Mouse (Mus musculus) ES-E14 (cell line): ENCODE measurements around the gene Dnmt3a. TPM values are rescaled to one million over a fixed set of nuclear protein-coding genes. Genes with fewer than 3 reads are reported as not detected.

Source experiments
- DNase-seq: peaks from one replicate; pipeline ENCODE4 v3.0.0-alpha.2; 2013; ENCODE audit warnings: low read depth, low spot score
- H3K27ac ChIP-seq: 2 replicates; pipeline ENCODE4 v1.5.1; 2012; ENCODE audit warnings: low read depth, mild to moderate bottlenecking, low read length, moderate library complexity, mixed read lengths; ENCODE audit not compliant: poor library complexity, insufficient read depth, severe bottlenecking
- H3K36me3 ChIP-seq: 2 replicates; pipeline ENCODE4 v1.6.1; 2012; ENCODE audit warnings: mild to moderate bottlenecking, low read length, moderate library complexity, mixed read lengths; ENCODE audit not compliant: control insufficient read depth, poor library complexity, insufficient read depth, severe bottlenecking
- H3K4me1 ChIP-seq, 2 experiments: fragments of 150-350 bp in 1 of 2; sonication (generic) in 1 of 2; 2 replicates each; pipeline ENCODE4 v1.6.1; 2012; ENCODE audit warnings: low read length in 2 of 2, mild to moderate bottlenecking in 1 of 2, mixed read lengths in 1 of 2; ENCODE audit not compliant: control insufficient read depth in 2 of 2, insufficient read depth in 2 of 2, poor library complexity in 1 of 2
- H3K4me3 ChIP-seq, 2 experiments: fragments of 150-350 bp in 1 of 2; sonication (generic) in 1 of 2; 2 replicates each; pipeline ENCODE4 v1.5.1; 2012; ENCODE audit warnings: low read length in 2 of 2, low read depth in 1 of 2, mild to moderate bottlenecking in 1 of 2, mixed read lengths in 1 of 2; ENCODE audit not compliant: insufficient read depth in 1 of 2, poor library complexity in 1 of 2, severe bottlenecking in 1 of 2
- H3K9ac ChIP-seq: 2 replicates; pipeline ENCODE4 v1.6.1; 2012; ENCODE audit warnings: low read depth, mild to moderate bottlenecking, low read length, mixed read lengths; ENCODE audit not compliant: poor library complexity, insufficient read depth, severe bottlenecking
- H3K9me3 ChIP-seq: fragments of 150-350 bp; sonication (generic); 2 replicates; pipeline ENCODE4 v1.6.1; 2012; ENCODE audit warnings: low read depth, mild to moderate bottlenecking, low read length; ENCODE audit not compliant: control insufficient read depth, insufficient read depth
- CHD2 ChIP-seq: IDR thresholded peaks from 2 replicates; pipeline ENCODE4 v1.6.1; 2014; ENCODE audit warnings: mild to moderate bottlenecking, low read depth, low read length, inconsistent platforms
- HCFC1 ChIP-seq: IDR thresholded peaks from 2 replicates; pipeline ENCODE4 v1.6.1; 2012; ENCODE audit warnings: low read length, inconsistent platforms, borderline replicate concordance; ENCODE audit not compliant: insufficient read depth
- MAFK ChIP-seq: IDR thresholded peaks from 2 replicates; pipeline ENCODE4 v1.6.1; 2014; ENCODE audit warnings: mild to moderate bottlenecking, low read depth, low read length, inconsistent platforms; ENCODE audit not compliant: insufficient read depth
- ZC3H11A ChIP-seq: IDR thresholded peaks from 2 replicates; pipeline ENCODE4 v1.6.1; 2012; ENCODE audit warnings: low read depth, mild to moderate bottlenecking, inconsistent platforms, low read length, borderline replicate concordance
- ZNF384 ChIP-seq: IDR thresholded peaks from 2 replicates; pipeline ENCODE4 v1.6.1; 2012; ENCODE audit warnings: low read depth, low read length, inconsistent platforms
- in situ Hi-C, 2 experiments: fragments of 600-800 bp; cut with MboI; formaldehyde crosslinking; loops; one replicate each; pipeline ENCODE4 v1.15.1; 2025; ENCODE audit warnings: low sequenced_read_pairs in 2 of 2, inconsistent platforms in 1 of 2; ENCODE audit not compliant: unreplicated experiment in 2 of 2
- total RNA-seq: library from RNA; depleted of rRNA; stranded (reverse); fragments of 300-350 nt; gene quantifications from 2 replicates; pipeline ENCODE4 v1.2.3, GENCODE M21; 2012

Gene Dnmt3a
- total RNA-seq, 1 experiment = 77.0 TPM

DNA sequence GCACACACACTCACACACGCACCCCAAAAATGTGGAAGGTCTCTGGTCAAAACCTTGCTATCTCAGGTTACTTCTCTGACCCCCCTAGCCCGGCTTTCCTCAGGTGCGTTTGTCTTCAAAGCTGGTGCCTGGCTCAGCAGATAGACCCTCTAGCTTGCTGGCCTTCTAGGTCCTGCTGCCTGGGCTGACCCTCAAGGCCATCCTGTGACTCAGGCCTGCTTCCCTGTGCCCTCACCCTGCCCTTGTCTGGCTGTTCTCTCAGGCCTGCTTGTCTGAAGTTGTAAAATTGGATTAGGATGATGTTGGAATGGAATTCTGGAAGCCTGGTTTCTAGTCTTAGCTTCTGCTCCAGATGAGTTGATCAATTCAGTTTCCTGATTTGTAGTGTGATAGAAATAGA is 75.7 kb downstream of the Dnmt3a start:
- TF ChIP-seq MAFK (no peak), ZC3H11A (no peak)
- DNase-seq = no peak
- Histone ChIP-seq H3K4me1 (peaks cover 12 to 47% of the 10 kb centered on the region in 2 experiments), H3K36me3 (no peaks in the 10 kb centered on the region), H3K9ac (no peak overlapping the region), H3K27ac (no peak overlapping the region), H3K4me3 (no peak overlapping the region), H3K9me3 (no peaks in the 10 kb centered on the region)
- in situ Hi-C loops = no loop called here

DNA sequence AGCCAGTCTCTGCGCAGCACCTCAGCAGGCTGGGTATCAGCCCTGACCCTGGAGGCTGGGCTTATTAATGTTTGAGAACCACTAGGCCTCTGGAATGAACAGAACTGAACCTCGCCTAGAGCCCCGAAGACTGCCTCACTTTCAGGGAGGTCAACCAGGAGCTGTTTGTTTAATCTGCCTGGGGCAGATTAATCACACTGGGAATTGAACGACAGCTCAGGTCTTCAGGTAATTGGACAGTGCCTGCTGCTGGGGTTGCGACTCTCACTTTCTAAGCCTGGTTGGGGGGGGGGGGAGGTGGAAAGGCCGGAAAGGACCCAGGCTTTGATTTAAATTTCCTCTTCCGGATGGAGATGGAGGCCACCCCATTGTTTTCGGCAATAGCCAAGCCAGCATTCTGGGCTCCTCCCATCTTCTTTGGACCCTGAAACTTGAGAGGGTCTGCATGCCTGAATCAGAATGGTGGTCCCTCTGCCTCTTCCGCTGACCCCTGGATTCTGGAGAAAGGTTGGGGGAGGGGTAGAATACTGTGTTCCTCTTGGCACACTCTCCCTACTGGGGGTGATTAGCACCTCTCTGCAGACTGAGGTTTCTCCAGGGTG is 79.2 kb downstream of the Dnmt3a start:
- peak overlapping the region; percentile 48; the same call in 1 of the 2 replicates for H3K9ac ChIP-seq
- H3K9me3 ChIP-seq = no peaks in the 10 kb centered on the region
- in situ Hi-C loops = no loop called here
- peak overlapping the region in 1 of 2 experiments; percentile 14; a peak in 1 of 4 replicates for H3K4me3 ChIP-seq
- H3K36me3 ChIP-seq = no peaks in the 10 kb centered on the region
- TF ChIP-seq ZC3H11A (no peak), MAFK (no peak), CHD2 (no peak), HCFC1 (no peak), ZNF384 (no peak)
- H3K27ac ChIP-seq = peak overlapping the region; percentile 66; the same call in 1 of the 2 replicates
- DNase-seq = no peak
- peaks cover 13 to 63% of the 10 kb centered on the region in 2 experiments for H3K4me1 ChIP-seq

DNA sequence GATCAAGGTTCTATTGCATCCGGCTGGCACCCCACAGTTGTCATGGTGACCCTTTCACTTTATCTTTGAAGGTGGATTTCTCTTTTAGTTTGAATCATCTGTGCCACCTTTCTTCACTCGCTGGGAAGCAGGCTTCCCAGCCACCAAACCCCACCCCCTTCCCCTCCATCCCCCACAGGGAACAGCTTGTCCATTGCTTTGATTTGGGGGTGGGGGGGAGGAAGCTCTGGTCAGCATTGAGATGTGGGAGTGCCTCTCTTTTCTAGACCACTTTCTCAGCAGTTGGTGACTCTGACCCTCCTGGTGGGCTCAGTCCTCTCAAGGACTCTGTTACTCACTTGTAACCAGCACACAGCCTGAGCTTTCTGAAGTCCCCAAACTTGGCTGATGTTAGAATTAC is 80.8 kb downstream of the Dnmt3a start:
- Histone ChIP-seq H3K36me3 (no peaks in the 10 kb centered on the region), H3K9ac (peak overlapping the region; percentile 8; the same call in 1 of the 2 replicates), H3K27ac (peak overlapping the region; percentile 66), H3K4me3 (peak overlapping the region in 1 of 2 experiments; percentile 19; a peak in 1 of 4 replicates), H3K4me1 (peaks cover 17 to 58% of the 10 kb centered on the region in 2 experiments), H3K9me3 (no peaks in the 10 kb centered on the region)
- TF ChIP-seq ZC3H11A = no peak
- TF ChIP-seq ZNF384 = no peak
- no peak for TF ChIP-seq MAFK
- no peak for TF ChIP-seq HCFC1
- TF ChIP-seq CHD2 = no peak
- no peak for DNase-seq
- in situ Hi-C loops = no loop called here

DNA sequence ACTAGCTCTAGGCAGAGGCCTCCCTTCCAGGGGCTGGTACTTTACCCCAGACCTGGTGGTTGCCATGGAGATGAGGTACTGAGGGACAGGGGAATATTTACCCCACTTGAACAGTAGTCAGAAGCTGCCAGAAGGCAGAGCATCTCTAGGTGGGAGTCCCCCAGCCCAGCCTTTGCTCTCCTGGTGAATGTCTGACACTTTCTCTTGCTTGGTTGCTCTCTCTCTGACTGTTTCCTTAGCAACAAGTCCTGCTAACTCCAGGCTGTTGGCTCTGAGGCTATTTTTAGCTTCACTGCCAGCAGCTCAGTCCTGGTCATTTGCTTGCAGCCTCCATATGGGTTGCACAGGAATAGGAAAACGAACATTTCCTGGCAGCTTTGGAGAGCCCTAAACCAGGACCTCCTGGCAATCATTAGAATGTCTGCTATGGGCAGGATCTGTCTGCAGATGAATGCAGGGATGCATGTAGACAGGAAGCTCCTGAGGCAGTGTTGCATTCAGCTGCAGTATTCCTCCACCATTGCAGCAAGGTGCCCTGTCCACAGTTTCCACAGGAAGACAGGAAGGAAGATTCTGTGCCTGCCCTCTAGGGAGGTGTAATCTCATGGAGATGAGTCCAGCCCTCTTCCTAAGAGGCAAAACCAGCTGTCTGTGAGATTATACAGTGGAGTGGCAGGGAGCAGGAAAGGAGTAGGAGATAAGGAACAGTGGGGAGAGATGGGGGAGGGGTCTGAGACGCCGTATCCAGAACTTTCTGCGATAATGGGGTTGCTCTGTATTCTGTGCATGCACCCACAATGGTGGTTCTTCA is 81.9 kb downstream of the Dnmt3a start:
- no peaks in the 10 kb centered on the region for H3K9me3 ChIP-seq
- H3K27ac ChIP-seq = peak overlapping the region; percentile 66
- TF ChIP-seq ZNF384 = no peak
- no peak for TF ChIP-seq MAFK
- no peak for TF ChIP-seq HCFC1
- TF ChIP-seq ZC3H11A = no peak
- TF ChIP-seq CHD2 = no peak
- in situ Hi-C loops = no loop called here
- peaks cover 17 to 61% of the 10 kb centered on the region in 2 experiments for H3K4me1 ChIP-seq
- no peak overlapping the region for H3K9ac ChIP-seq
- H3K4me3 ChIP-seq = no peak overlapping the region
- no peaks in the 10 kb centered on the region for H3K36me3 ChIP-seq
- DNase-seq = no peak
